Mouse (Mus musculus) cortical plate, adult 2 months (tissue): ENCODE data around the gene Slc50a1.

Experiments
- CTCF ChIP-seq: fragments of 200-500 bp; IDR thresholded peaks from 2 replicates; pipeline ENCODE4 v1.5.1; 2011; ENCODE audit warnings: mild to moderate bottlenecking, control low read depth, low read length; ENCODE audit not compliant: insufficient read depth; ENCODE audit errors: extremely low read depth
- POLR2A ChIP-seq: fragments of 200-500 bp; IDR thresholded peaks from 2 replicates; pipeline ENCODE4 v1.6.1; 2011; ENCODE audit warnings: mild to moderate bottlenecking, low read length, control low read depth; ENCODE audit not compliant: insufficient read depth; ENCODE audit errors: extremely low read depth

DNA sequence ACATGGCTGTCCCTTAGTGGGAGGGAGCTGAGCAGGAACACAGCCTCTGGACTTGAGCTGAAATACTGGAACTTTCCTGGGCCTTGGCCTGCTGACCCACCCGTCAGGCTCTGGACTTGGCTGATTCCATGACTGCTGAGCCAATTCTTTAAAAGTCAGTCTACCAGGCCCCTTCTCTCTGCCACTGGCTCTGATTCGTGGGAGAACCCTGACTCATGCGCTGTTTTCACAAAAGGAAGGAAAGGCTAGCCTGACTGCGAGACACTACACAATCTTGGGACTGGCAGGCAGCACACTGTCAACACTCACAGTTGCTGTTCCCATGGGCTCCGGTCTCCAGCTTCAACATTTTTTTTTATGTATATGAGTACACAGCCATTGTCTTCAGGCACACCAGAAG lies 14.2 kb downstream of the Slc50a1 start:
- TF ChIP-seq CTCF (no peak), POLR2A (no peak)
